Mouse (Mus musculus) stomach, embryonic 14.5 days (tissue): ENCODE results near the gene Pbx1. TPM values are rescaled to one million over a fixed set of nuclear protein-coding genes. Genes with fewer than 3 reads are reported as not detected.

Experiments
- ATAC-seq: fragments of 200-750 bp; cut with Nextera tagmentation; 2 replicates; pipeline ENCODE4 v1.8.0; 2017; ENCODE audit warnings: low read depth, moderate TSS enrichment; ENCODE audit not compliant: insufficient number of reproducible peaks, insufficient read depth, low FRiP score
- H3K27ac ChIP-seq: fragments of 300-500 bp; sonication (generic); 2 replicates; pipeline ENCODE4 v1.5.1; 2014; ENCODE audit warnings: mild to moderate bottlenecking, low read length, moderate library complexity, mixed read lengths
- H3K27me3 ChIP-seq: fragments of 300-500 bp; sonication (generic); 2 replicates; pipeline ENCODE4 v1.6.1; 2014; ENCODE audit warnings: low read length, control low read depth, mixed read lengths; ENCODE audit not compliant: control insufficient read depth, insufficient read depth
- H3K36me3 ChIP-seq: fragments of 300-500 bp; sonication (generic); 2 replicates; pipeline ENCODE4 v1.6.1; 2014; ENCODE audit warnings: mild to moderate bottlenecking, control low read depth, low read length, moderate library complexity, mixed read lengths; ENCODE audit not compliant: control insufficient read depth, insufficient read depth
- H3K4me1 ChIP-seq: fragments of 300-500 bp; sonication (generic); 2 replicates; pipeline ENCODE4 v1.6.1; 2014; ENCODE audit warnings: low read length, control low read depth, mixed read lengths; ENCODE audit not compliant: control insufficient read depth, insufficient read depth
- H3K4me2 ChIP-seq: fragments of 300-500 bp; sonication (generic); replicated peaks from 2 replicates; pipeline ENCODE4 v1.6.1; 2014; ENCODE audit warnings: low read depth, low read length, control low read depth
- H3K4me3 ChIP-seq: fragments of 300-500 bp; sonication (generic); 2 replicates; pipeline ENCODE4 v1.5.1; 2014; ENCODE audit warnings: low read depth, low read length, control low read depth
- H3K9ac ChIP-seq: fragments of 300-500 bp; sonication (generic); replicated peaks from 2 replicates; pipeline ENCODE4 v1.6.1; 2014; ENCODE audit warnings: low read depth, mild to moderate bottlenecking, control low read depth, low read length, moderate library complexity, mixed read lengths
- H3K9me3 ChIP-seq: fragments of 300-500 bp; sonication (generic); 2 replicates; pipeline ENCODE4 v1.6.1; 2016; ENCODE audit warnings: low read depth, low read length, control low read depth; ENCODE audit not compliant: control insufficient read depth
- WGBS: fragments of 180-500 bp; shearing (Covaris S2); extraction: QIAGEN DNeasy Blood & Tissue Kit; methylation state at CpG from one replicate; pipeline ENCODE4 v1.1.7; 2014; 5-methylcytosine and 5-hydroxymethylcytosine counted together
- polyA plus RNA-seq: library from polyadenylated mRNA; unstranded; fragments of >200 nt; fragmentation: Nextera tagmentation; extraction: Ambion mirVana; gene quantifications from 2 replicates; pipeline ENCODE4 v1.2.1, GENCODE M21; 2014

The Pbx1 gene
- polyA plus RNA-seq, 1 experiment from 2014 or later = 64.1 TPM

DNA sequence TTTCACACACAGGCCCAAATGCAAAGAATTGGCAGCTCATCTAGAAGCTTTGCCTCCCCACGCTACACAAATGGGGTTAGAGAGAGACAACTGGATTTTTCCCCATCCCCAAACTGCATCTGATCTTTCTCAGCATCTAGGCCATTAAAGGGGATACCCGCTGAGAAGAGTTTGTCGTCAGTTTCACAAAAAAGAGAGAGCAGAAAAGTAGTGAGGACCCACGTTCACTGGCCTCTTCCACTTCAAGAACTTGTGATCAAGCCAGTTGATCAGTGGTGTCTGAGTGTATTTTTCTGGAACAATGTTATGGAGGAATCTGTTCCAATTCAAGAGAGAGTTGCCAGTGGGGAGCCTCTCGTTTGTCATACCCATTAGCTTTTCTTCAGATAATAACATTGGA lies 2.7 kb downstream of the Pbx1 start:
- Histone ChIP-seq H3K36me3 (no peaks in the 10 kb centered on the region; the same call in 1 of the 2 replicates), H3K27ac (peak overlapping the region; percentile 23; the same call in 1 of the 2 replicates), H3K27me3 (no peaks in the 10 kb centered on the region), H3K4me1 (peaks cover 31% of the 10 kb centered on the region), H3K4me2 (peak overlapping the region; percentile 50), H3K4me3 (peak overlapping the region; percentile 71), H3K9me3 (no peaks in the 10 kb centered on the region), H3K9ac (peak overlapping the region; percentile 94)
- no peak for ATAC-seq
- WGBS = 5% methylated on average over 5 of the region's 5 CpGs

DNA sequence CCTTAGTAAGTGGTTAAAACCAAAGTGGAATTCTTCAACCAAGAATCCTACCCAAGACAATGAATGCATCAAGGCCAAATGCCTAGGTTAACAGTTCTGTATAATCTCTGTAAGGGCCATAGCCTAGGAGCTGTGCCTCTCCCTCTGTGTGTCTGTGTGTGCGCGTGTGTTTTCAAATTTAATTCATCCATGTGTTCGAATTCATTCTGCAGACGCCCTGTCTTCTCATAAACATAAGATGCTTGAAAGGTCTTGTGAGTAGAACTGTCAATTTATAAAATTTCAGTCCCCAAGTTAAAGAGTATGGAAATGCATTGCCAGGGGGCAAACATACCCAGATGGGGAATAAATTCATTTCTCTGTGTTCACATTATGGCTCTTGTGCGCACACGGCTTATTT lies 3.8 kb downstream of the Pbx1 start:
- Histone ChIP-seq H3K27me3 (no peaks in the 10 kb centered on the region), H3K9ac (peak overlapping the region; percentile 94), H3K4me3 (peak overlapping the region; percentile 71), H3K36me3 (no peaks in the 10 kb centered on the region; the same call in 1 of the 2 replicates), H3K27ac (peak overlapping the region; percentile 27; the same call in 1 of the 2 replicates), H3K4me2 (peak overlapping the region; percentile 50), H3K9me3 (no peaks in the 10 kb centered on the region), H3K4me1 (peaks cover 42% of the 10 kb centered on the region)
- ATAC-seq = no peak
- WGBS = 11% methylated on average over 6 of the region's 6 CpGs

DNA sequence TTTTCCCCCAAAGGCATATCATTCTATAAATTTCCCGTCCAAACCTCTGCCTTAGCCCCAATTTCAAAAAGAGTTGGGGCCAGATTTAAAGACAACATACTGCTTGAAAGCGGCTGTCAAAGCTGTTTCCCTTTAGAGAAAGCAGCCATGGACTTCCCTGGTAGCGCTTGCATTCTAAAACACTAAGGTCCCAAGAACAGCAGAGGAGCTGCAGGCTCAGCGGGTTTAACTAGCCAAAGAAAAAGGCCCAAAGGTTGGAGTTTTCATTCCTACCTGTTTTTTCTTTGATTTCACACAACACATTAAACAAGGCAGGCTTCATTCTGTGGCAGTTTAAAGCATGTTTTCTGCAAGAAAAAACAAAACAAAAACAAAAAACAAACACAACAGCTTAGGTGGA lies 4.5 kb downstream of the Pbx1 start:
- Histone ChIP-seq H3K27me3 (no peaks in the 10 kb centered on the region), H3K4me2 (peak overlapping the region; percentile 50), H3K36me3 (no peaks in the 10 kb centered on the region; the same call in 1 of the 2 replicates), H3K4me3 (peak overlapping the region; percentile 71), H3K9ac (peak overlapping the region; percentile 94), H3K9me3 (no peaks in the 10 kb centered on the region), H3K4me1 (peaks cover 47% of the 10 kb centered on the region), H3K27ac (no peak overlapping the region; the same call in 1 of the 2 replicates)
- 14% methylated on average over 4 of the region's 4 CpGs for WGBS
- ATAC-seq = no peak

DNA sequence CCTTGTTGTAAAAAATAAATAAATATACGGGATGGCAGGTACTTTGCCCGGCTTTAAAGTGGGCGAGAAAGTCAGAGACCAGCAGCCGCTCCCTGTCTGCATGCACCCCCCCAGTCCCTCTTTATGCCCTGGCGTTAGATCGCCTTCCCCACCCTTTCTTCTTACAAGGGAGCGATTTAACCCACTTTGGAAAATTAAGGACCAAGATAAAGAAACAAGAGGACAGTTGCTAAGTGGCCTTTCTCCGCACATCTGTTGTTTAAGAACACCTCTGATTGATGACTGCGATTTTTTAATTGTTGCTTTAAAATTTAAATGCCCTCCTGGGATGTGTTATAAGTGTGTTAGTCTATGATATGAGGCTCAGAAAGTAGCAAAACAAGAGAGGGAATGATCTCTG lies 5.2 kb downstream of the Pbx1 start:
- peaks cover 47% of the 10 kb centered on the region for H3K4me1 ChIP-seq
- H3K4me3 ChIP-seq = peak overlapping the region; percentile 71
- peak overlapping the region; percentile 94 for H3K9ac ChIP-seq
- no peaks in the 10 kb centered on the region for H3K9me3 ChIP-seq
- ATAC-seq = no peak
- H3K27ac ChIP-seq = no peak overlapping the region
- 23% methylated on average over 9 of the region's 9 CpGs for WGBS
- H3K27me3 ChIP-seq = no peaks in the 10 kb centered on the region
- no peaks in the 10 kb centered on the region; the same call in 1 of the 2 replicates for H3K36me3 ChIP-seq
- peak overlapping the region; percentile 50 for H3K4me2 ChIP-seq

DNA sequence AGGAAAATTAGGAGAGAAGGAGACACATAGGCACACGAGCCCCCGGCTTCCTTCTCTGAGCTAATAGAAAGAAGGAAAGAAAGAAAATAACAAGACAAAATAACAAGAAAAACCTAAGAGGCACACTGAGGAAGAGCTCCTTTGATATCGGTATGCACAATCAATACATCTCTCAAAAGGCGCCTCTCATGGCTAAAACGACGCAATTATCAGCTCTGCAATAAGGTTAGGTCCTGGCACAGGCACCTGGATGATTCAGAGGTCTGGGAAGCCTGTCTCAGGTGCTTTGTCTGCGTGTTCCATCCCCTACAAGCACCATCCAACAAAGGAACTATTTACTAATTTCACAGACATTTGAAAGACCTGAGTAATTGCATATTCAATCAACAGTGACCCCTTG lies 5.8 kb downstream of the Pbx1 start:
- no peak for ATAC-seq
- Histone ChIP-seq H3K27me3 (no peaks in the 10 kb centered on the region), H3K36me3 (no peaks in the 10 kb centered on the region; the same call in 1 of the 2 replicates), H3K4me2 (peak overlapping the region; percentile 50), H3K4me1 (peaks cover 47% of the 10 kb centered on the region), H3K27ac (no peak overlapping the region), H3K4me3 (peak overlapping the region; percentile 71), H3K9ac (peak overlapping the region; percentile 26; the same call in 1 of the 2 replicates), H3K9me3 (no peaks in the 10 kb centered on the region)
- WGBS = 30% methylated on average over 7 of the region's 7 CpGs

DNA sequence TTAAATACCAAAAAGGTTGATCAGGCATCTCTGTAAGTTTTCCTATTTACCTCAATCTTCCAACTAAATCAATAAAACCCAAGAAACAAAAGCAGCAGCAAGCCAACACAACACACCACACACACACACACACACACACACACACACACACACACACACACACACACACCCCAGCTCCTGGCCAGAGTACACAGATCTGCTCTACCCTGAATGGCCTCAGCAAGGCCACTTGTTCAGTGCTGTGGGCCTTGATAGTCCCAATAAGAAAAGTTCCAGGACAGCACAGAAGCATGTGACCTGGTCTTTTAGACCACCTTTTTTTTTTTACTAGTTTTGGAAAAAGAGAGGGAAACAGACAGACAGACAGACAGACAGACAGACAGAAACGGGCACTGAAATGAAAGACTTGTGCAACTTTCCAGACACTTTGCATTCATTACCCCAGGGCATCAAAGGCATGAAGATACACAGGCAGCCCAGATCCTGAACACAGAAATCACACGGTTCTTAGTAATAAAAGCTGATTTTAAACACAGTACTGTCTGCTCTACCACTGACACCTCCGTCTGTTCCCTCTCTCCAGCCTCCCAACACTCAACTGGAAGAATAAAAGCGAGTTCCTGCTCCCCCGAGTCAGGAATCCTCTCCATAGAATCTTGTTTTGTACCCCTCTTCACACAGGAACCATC lies 6.9 kb downstream of the Pbx1 start:
- Histone ChIP-seq H3K9me3 (no peaks in the 10 kb centered on the region), H3K9ac (no peak overlapping the region), H3K4me2 (peak overlapping the region; percentile 50; the same call in 1 of the 2 replicates), H3K4me1 (peaks cover 47% of the 10 kb centered on the region), H3K4me3 (peak overlapping the region; percentile 71; the same call in 1 of the 2 replicates), H3K27ac (no peak overlapping the region), H3K36me3 (peaks cover 3% of the 10 kb centered on the region; the same call in 1 of the 2 replicates), H3K27me3 (no peaks in the 10 kb centered on the region)
- ATAC-seq = no peak
- 32% methylated on average over 5 of the region's 5 CpGs for WGBS

DNA sequence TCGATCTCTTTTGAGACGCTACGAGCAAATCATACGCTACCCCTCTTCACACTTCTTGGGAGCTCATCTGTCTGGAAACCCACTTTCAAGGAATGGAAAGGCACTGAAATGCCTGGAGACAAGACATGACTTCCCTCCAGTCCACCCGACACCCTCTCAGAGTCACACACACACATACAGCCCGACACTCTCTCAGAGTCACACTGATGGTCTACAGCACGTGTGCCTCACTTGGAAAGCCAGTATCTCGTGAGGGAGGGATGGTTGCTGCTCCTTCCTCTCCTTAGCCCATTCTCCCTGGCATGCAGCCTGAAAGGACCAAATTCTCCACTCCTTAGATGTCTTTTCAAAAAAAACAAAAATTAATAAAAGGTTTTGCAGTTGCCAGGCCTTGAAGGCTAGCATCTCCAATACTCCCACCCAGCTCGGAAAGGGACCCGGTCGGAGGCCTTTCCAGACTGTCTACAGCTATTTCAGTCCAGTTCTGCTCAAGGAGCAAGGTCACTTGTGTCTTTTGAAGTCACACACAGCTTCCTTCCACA lies 8.6 kb downstream of the Pbx1 start:
- Histone ChIP-seq H3K4me2 (peak overlapping the region; percentile 18), H3K9me3 (no peaks in the 10 kb centered on the region), H3K36me3 (peaks cover 8% of the 10 kb centered on the region; the same call in 1 of the 2 replicates), H3K4me3 (no peak overlapping the region), H3K27me3 (no peaks in the 10 kb centered on the region), H3K27ac (peak overlapping the region; percentile 27; the same call in 1 of the 2 replicates), H3K4me1 (peaks cover 45% of the 10 kb centered on the region), H3K9ac (no peak overlapping the region)
- WGBS = 50% methylated on average over 11 of the region's 11 CpGs
- no peak for ATAC-seq

DNA sequence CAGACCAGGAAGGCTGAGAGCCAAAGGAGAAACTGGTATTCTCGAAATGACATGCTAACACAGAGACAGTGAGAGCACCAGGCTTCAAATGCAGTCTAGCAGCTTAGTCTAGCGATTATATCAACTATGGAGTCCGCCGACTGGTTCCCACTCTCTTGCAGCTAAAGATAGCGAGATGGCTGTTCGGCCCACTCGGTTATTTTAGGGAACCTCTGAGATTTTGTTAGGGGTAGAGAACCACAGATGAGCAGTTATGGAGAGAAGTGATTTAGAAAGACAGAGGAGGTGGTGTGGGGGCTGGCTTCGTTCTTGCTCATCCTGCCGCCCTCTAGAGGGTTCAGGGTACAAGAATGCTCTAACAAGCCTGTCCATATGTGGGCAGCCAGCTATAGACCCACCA lies 13.2 kb downstream of the Pbx1 start:
- Histone ChIP-seq H3K27ac (no peak overlapping the region), H3K9ac (no peak overlapping the region), H3K9me3 (no peaks in the 10 kb centered on the region), H3K36me3 (peaks cover 17% of the 10 kb centered on the region; the same call in 1 of the 2 replicates), H3K4me3 (no peak overlapping the region), H3K4me2 (no peak overlapping the region), H3K27me3 (no peaks in the 10 kb centered on the region), H3K4me1 (peaks cover 34% of the 10 kb centered on the region)
- WGBS = 84% methylated on average over 9 of the region's 9 CpGs
- no peak for ATAC-seq
